9 mouse cellular contexts compared by ENCODE assay signal in the genomic region with DNA sequence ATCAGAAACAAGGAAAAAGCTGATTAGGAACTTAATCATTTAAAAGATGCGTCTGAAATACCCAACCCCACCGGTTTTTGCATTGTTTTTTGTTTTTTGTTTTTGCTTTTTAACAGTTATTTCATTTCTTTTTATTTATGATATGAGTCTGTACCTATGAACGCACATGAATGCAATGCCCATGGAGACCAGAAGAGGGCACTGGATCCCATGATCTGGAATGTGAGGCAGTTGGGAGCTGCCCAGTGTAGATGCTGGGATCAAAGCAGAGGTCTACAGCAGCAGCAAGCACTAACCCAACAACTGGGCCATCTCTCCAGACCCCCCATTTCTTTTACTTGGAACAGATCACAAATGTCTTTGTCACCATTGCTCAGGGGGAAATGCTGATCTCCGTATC. TPM values are rescaled to one million over a fixed set of nuclear protein-coding genes. Genes with fewer than 3 reads are reported as not detected.
DNase-seq lines count a peak whose midpoint lies in the region; ATAC-seq lines count a peak whose summit lies in the region.
"Had no signal": no experiment of that assay in that cellular context is flagged by ENCODE, and none has a peak within 500 bp of the region (broad histone marks: within the 10 kb centered on the region; RNA-seq: fewer than 3 reads in every experiment).

No protein-coding gene starts in this region.

- H3K27ac ChIP-seq in forebrain, embryonic 14.5 days (ENCODE audit: low read depth, low read length): no peak overlapping the region
- H3K27ac ChIP-seq in forebrain, embryonic 15.5 days (replicated peaks): no peak overlapping the region
- H3K27ac ChIP-seq: limb, embryonic 13.5 days had no signal

- WGBS in forebrain, embryonic 14.5 days: 54% methylated on average over 4 of the region's 4 CpGs
- WGBS in forebrain, embryonic 15.5 days: 49% methylated on average over 4 of the region's 4 CpGs

- H3K4me1 ChIP-seq in forebrain, embryonic 14.5 days (ENCODE audit: control insufficient read depth, insufficient read depth, low read length): no peaks in the 10 kb centered on the region
- no peaks in the 10 kb centered on the region for H3K4me1 ChIP-seq in forebrain, embryonic 15.5 days
- H3K4me1 ChIP-seq: limb, embryonic 13.5 days had no signal

- H3K9ac ChIP-seq in forebrain, embryonic 14.5 days (ENCODE audit: low read length): no peak overlapping the region
- H3K9ac ChIP-seq in forebrain, embryonic 15.5 days (replicated peaks): no peak overlapping the region
- H3K9ac ChIP-seq: limb, embryonic 13.5 days had no signal

- H3K36me3 ChIP-seq in forebrain, embryonic 14.5 days (ENCODE audit: control insufficient read depth, insufficient read depth, low read length): no peaks in the 10 kb centered on the region
- no peaks in the 10 kb centered on the region for H3K36me3 ChIP-seq in forebrain, embryonic 15.5 days
- H3K36me3 ChIP-seq: limb, embryonic 13.5 days had no signal

- no peak overlapping the region for H3K4me3 ChIP-seq in forebrain, embryonic 14.5 days (ENCODE audit: low read depth, low read length)
- no peak overlapping the region for H3K4me3 ChIP-seq in forebrain, embryonic 15.5 days
- H3K4me3 ChIP-seq: limb, embryonic 13.5 days had no signal

- ATAC-seq in forebrain, embryonic 14.5 days: no peak
- no peak for ATAC-seq in forebrain, embryonic 15.5 days (replicated peaks)

- H3K27me3 ChIP-seq in forebrain, embryonic 14.5 days (replicated peaks; ENCODE audit: control insufficient read depth, insufficient read depth, low read length): no peaks in the 10 kb centered on the region
- H3K27me3 ChIP-seq in forebrain, embryonic 15.5 days: no peaks in the 10 kb centered on the region
- H3K27me3 ChIP-seq: limb, embryonic 13.5 days had no signal

- H3K9me3 ChIP-seq in forebrain, embryonic 14.5 days (replicated peaks; ENCODE audit: control insufficient read depth, low read length): no peaks in the 10 kb centered on the region
- no peaks in the 10 kb centered on the region for H3K9me3 ChIP-seq in forebrain, embryonic 15.5 days

- H3K4me2 ChIP-seq in forebrain, embryonic 14.5 days (ENCODE audit: low read length): no peak overlapping the region
- H3K4me2 ChIP-seq in forebrain, embryonic 15.5 days (replicated peaks): no peak overlapping the region
- H3K4me2 ChIP-seq: limb, embryonic 13.5 days had no signal

- peak; percentile 46 for DNase-seq in forebrain, embryonic 14.5 days (ENCODE audit: low spot score)
- DNase-seq in urinary bladder, postnatal 25 days (ENCODE audit: low spot score): peak; percentile 32
- DNase-seq in urinary bladder, postnatal 4 days (ENCODE audit: low spot score in 2 of 2): no peak
- DNase-seq in embryo, embryonic 11.5 days (ENCODE audit: low read depth, low spot score): peak; percentile 32
- DNase-seq in kidney, postnatal 25 days: peak; percentile 61 to 74
- DNase-seq in retina, adult 2 months (ENCODE audit: low read depth, low spot score): peak; percentile 23
- no peak for DNase-seq in layer of hippocampus, adult 8-10 months (ENCODE audit: low spot score in 2 of 2)

RNA-seq across cellular contexts. Expression of gene Vamp9, which starts 21.9 kb away (rescaled TPM):
- polyA plus RNA-seq in forebrain, embryonic 14.5 days (2014; fragmentation: Nextera tagmentation; extraction: Ambion mirVana): 0.75 and 0.83 TPM in 2 replicates
- 0.64 and 0.86 TPM in 2 replicates for polyA plus RNA-seq in forebrain, embryonic 15.5 days (2015; fragmentation: Nextera tagmentation; extraction: Ambion mirVana)
- total RNA-seq in layer of hippocampus, adult 8-10 months (2022): 1 to 10 TPM in 2 of 4 experiments, under 1 TPM in 1, not detected in 1; 0.52 to 1.5 (median 1.0) TPM

RNA-seq across cellular contexts. Expression of gene Hnrnpd, which starts 50.8 kb away (rescaled TPM):
- 153 TPM in 2 replicates for polyA plus RNA-seq in forebrain, embryonic 14.5 days (2014; fragmentation: Nextera tagmentation; extraction: Ambion mirVana)
- polyA plus RNA-seq in forebrain, embryonic 15.5 days (2015; fragmentation: Nextera tagmentation; extraction: Ambion mirVana): 242 and 245 TPM in 2 replicates
- 100 to 1,000 TPM; 171 to 222 (median 202) TPM for total RNA-seq in layer of hippocampus, adult 8-10 months (2022)

RNA-seq across cellular contexts. Expression of gene 4930524J08Rik, which starts 50.9 kb away (rescaled TPM):
- polyA plus RNA-seq in forebrain, embryonic 14.5 days (2014; fragmentation: Nextera tagmentation; extraction: Ambion mirVana): 3.5 and 5.0 TPM in 2 replicates
- polyA plus RNA-seq in forebrain, embryonic 15.5 days (2015; fragmentation: Nextera tagmentation; extraction: Ambion mirVana): 2.3 and 4.5 TPM in 2 replicates
- 1 to 10 TPM; 1.4 to 3.1 (median 1.6) TPM for total RNA-seq in layer of hippocampus, adult 8-10 months (2022)

Comparison
In these comparisons a context has a peak if more than half of its experiments do, and no peak if none do; other contexts are left out.
1. DNase-seq: peak in forebrain, embryonic 14.5 days (single experiment), urinary bladder, postnatal 25 days (single experiment), embryo, embryonic 11.5 days (single experiment), kidney, postnatal 25 days (2 of 2) and retina, adult 2 months (single experiment); none in urinary bladder, postnatal 4 days (0 of 2) and layer of hippocampus, adult 8-10 months (0 of 2).